Mouse (Mus musculus) cerebellum, postnatal 25 days (tissue): ENCODE data around the gene Atp6v1a.

Source experiments
- DNase-seq, 2 experiments: peaks; one replicate each; pipeline ENCODE4 v3.0.0; 2021; ENCODE audit warnings: mixed read lengths in 2 of 2

The Atp6v1a gene

GRCm38 (mm10) chr16:44139536-44140185 is at the start of gene Atp6v1a, which contains the start of gene Naa50:
Atp6v1a (minus strand) TSS chr16:44139705.
Naa50 (plus strand) TSS chr16:44139830.
- peak; percentile 95 to 97 for DNase-seq

DNA sequence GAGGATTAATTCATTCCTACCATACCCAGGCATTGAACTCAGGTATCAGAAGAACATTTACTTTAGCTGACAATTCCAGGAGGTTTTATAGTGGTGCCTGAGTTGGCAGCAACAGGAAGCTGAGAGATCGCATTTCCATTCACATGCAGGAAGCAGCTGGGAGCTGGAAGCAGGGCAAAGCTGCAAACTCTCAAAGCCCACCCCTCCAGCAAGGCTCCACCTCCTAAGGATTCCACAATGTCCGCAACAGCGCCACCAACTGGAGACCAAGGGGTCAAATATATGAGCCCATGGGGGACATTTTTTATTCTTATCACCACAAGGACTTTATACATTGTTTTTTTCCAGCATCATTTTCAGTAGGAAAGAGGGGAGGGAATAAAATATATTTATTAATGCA is 49.3 kb upstream of the Atp6v1a start:
- no peak for DNase-seq

DNA sequence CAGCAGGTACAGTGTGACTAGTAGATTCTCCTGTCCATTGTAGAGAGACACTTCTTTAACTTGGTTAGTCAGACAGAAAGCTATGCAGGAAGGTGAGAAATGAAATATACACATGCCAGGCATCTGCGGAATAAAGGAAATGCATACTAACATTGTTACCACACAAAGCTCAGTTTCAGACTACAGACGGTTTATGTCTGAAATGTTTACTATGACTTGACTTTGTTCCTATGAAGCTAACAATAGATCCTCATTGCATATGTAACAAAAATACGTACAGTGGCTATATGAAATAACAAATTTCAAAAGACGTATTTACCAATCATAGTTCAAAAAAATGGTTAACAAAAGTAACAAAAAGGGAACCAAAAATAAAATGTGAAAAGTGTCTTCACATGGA is 47.7 kb upstream of the Atp6v1a start:
- no peak for DNase-seq

GRCm38 (mm10) chr16:44184769-44185168 is 45.3 kb upstream of the Atp6v1a start:
- no peak for DNase-seq

DNA sequence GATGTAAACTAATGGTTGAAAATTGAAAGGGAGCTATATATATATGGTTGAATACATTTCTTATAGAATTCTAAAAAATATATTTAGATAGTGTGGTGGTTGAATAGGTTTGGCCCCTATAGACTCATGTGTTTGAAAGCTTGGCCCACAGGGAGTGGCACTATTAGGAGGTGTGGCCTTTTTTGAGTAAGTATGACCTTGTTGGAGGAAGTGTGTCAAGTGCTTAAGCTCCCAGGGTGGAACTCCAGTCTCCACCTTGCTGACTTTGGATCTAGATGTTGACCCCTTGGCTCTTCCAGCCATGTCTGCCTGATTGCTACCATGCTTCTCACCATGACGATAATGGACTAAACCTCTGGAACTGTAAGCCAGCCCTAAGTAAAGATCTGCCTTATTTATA is 43.1 kb upstream of the Atp6v1a start:
- no peak for DNase-seq

GRCm38 (mm10) chr16:44178555-44178954 is 39.0 kb upstream of the Atp6v1a start:
- no peak for DNase-seq

- DNase-seq, result no peak
Observed at GRCm38 (mm10) chr16:44176511-44176910, 37.0 kb upstream of the Atp6v1a start.

GRCm38 (mm10) chr16:44175001-44175400 is 35.5 kb upstream of the Atp6v1a start:
- no peak for DNase-seq

- DNase-seq, result no peak
Observed at GRCm38 (mm10) chr16:44173966-44174530, 34.5 kb upstream of the Atp6v1a start.

DNA sequence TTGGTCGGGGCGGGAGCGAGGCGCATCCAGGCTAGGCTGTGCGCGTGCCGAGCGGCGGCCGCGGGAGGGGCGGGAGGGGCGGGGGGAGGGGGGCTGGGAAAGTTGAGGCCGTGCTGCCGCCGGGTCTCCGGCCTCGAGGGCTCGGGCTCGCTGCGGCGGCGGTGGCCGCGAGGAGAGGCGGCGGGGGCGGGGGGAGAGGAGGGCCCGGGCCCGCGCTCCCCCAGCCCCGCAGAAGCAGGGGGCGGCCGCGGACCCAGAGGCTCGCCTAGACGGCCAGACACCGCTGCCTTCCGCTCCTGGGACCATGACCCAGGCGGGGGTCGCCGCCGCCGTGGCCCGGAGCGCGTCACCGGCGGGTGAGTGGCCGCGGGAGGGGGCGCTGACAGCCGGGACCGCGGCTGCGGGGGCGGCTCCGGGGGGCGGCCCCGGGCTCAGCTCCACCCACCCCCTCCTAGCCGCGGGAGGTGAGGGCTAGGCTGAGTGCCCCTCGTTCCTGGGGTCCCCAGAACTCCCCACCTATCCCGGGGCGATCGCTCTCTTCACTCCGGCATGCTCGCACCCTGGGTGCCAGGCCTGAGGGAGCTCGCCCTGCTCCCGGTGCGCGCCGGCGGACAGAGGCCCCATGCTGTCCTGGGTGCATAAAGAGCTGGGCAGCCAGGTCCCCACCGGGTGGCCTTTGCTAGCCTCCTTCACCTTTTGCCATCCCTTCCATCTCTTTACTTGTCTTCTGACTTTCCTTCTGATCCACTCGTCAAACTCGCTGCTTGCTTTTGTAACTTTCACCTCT is 33.8 kb upstream of the Atp6v1a start, which contains the start of gene Usf3:
Usf3 (plus strand) TSS at position 92 of the 787 bp plus-strand sequence.
- peak; percentile 68 to 73 for DNase-seq

GRCm38 (mm10) chr16:44172297-44173154 is 33.0 kb upstream of the Atp6v1a start:
- DNase-seq, result peak; percentile 97 to 98

DNA sequence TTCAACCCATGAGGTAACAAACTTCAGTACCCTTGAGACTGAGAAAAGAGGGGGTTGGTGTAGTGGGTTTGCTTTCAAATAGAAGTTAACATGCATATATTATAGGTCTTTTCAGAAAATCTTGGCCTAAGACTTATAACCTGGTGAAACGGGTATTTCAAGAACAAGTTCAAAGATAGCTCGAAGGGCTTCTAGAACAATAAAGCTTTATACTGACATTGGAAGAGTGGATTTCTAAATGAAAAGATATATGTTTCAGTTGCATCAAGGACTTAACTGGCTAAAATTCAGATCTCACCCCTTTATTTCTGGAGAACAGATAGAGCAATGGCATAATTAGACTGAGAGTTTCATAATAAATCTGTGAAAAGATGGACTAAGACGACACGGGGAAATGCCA is 29.5 kb upstream of the Atp6v1a start:
- DNase-seq, result no peak

DNA sequence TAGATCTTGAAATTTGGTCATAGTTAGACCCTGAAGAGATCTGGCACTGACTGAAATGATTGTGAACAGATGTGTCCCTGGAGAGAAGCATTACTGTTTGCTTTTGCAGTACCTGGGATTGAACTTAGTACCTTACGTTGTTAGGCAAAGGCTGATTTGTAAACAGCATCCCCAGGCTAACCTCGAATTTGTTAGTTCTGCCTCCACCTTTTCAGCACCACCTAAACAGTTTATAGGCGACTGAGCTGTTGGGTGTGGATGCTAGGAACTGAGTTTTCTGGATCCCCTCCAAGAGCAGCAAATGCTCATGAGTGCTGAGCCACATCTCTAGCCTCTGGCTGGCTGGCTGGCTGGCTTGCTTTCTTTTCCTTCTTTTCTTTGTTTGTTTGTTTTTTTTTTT is 25.7 kb upstream of the Atp6v1a start:
- no peak for DNase-seq

GRCm38 (mm10) chr16:44163831-44164230 is 24.3 kb upstream of the Atp6v1a start:
- no peak for DNase-seq

- DNase-seq, result no peak
Observed at GRCm38 (mm10) chr16:44159325-44159724, 19.8 kb upstream of the Atp6v1a start.

- no peak for DNase-seq
Observed at GRCm38 (mm10) chr16:44154497-44155057, 15.1 kb upstream of the Atp6v1a start.

DNA sequence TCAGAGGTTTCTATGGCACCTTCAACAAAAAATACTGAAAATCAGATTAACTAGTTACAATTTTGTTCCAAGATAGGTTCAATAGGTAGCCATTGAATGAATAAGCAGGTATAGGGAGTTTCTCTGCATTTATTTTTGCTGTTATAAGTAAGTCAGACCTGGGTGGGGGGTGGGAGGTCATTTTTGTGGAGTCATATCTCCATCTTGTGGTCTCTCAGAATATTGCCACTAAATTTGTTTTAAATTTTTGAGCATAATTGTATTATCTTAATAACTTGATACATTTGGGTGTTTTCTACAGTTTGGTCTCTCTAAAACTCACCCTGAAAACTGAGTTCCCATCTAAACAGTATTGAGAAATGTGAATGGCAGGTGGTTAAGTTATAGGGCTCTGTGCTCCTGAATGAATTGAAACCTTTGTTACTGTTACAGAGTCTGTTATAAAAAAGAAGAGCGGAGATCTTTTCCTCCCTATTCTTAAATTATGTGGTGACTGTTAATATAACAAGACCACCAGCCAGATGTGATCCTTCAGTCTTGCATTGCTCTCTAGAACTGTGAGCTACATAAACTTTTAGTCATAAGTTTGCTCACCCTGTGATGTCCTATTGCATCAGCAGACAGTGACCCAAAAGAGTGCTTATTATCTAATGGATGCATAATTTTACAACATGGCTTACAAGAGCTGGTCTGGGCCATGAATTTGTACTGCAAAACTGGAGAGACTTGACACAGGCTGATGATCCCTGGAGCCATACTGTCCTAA is 9.7 kb upstream of the Atp6v1a start:
- no peak for DNase-seq

DNA sequence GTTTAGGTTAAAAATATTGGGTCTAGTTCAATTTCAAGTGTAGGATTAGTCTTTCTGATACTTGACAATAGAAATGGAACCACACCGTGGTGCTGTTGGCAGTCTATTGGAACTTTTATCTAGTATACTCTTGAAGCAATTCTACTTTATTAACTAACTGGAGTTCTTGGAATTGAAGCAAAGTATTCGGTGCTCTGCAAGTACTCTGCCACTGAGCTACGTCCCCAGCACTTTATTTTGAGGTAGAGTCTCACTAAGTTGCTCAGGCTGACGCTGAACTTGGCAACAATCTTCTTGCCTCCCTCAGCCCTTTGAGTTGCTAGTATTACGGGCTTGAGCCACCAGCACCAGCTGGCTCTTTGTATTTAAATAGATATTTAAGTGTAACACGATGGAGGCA is 2.0 kb upstream of the Atp6v1a start:
- no peak for DNase-seq

DNA sequence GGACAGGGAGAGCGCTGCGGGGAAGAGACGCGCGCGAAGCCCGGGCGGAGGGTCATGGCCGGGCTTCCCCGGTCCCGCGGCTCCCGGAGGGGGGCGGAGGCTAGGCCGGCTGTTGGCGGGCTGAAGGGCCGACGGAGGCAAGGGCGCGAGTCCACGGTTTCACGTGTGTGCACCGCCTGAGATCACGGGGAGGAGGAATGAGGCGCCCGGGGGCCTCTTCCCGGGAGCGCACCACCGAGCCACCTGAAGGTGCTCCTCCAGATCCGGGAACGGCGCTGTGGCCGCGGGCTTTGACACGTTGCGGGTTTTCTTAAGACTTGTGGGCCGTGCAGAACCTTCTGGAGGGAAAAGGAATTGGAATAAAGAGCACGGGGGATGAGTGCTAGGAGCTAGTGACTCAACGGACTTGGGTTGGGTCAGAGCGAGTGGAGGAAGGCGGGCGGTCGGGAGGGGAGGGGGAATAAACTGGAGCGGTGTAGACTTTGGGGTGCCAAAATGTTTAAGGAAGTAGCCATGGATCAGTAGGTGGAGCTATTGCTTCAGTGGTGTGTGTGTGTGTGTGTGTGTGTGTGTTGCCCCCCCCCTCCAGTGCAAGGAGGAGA is 782 bp upstream of the Atp6v1a start:
- peak; percentile 74 to 83 for DNase-seq

DNA sequence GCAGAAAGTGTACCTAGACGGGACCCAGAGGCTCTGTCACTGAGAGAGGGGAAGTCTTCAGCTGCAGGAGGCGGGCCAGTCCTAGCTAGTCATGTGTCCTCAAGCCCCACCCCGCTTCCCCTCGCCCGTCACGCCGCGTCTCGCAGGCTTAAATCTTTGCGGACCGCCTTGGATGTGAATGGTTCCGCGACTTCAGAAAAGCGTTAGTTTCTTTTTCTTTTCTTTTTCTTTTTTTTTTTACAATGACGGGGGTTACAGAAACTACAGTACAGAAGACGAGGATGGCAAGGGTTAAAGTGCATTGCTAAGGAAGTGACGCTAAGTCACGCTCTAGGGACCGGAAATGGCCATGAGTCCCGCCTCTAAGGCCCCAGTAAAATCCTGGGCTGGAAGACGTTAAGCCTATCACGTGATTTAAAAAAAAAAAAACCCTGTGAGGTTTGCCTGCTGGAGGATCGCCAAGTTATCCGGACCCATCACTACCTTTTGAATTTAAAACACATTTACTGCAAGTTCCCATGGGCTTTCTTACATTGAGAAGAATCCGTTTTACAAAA is 448 bp downstream of the Atp6v1a start:
- DNase-seq, result peak; percentile 89 to 90
